Mouse (Mus musculus) intestine, postnatal 0 days (tissue): Measurements from ENCODE around the gene Pak6. TPM values are rescaled to one million over a fixed set of nuclear protein-coding genes. Genes with fewer than 3 reads are reported as not detected.

Source experiments
- ATAC-seq: fragments of 200-750 bp; cut with Nextera tagmentation; 2 replicates; pipeline ENCODE4 v1.8.0; 2017; ENCODE audit warnings: mild to moderate bottlenecking, moderate TSS enrichment, moderate library complexity
- H3K27ac ChIP-seq: fragments of 300-500 bp; sonication (generic); 2 replicates; pipeline ENCODE4 v1.5.1; 2014; ENCODE audit warnings: mild to moderate bottlenecking, low read depth, low read length, moderate library complexity
- H3K27me3 ChIP-seq: fragments of 300-500 bp; sonication (generic); replicated peaks from 2 replicates; pipeline ENCODE4 v1.6.1; 2014; ENCODE audit warnings: low read length, mixed read lengths; ENCODE audit not compliant: control insufficient read depth, insufficient read depth
- H3K36me3 ChIP-seq: fragments of 300-500 bp; sonication (generic); 2 replicates; pipeline ENCODE4 v1.6.1; 2014; ENCODE audit warnings: mild to moderate bottlenecking, moderate library complexity; ENCODE audit not compliant: control insufficient read depth, insufficient read depth
- H3K4me1 ChIP-seq: fragments of 300-500 bp; sonication (generic); replicated peaks from 2 replicates; pipeline ENCODE4 v1.6.1; 2014; ENCODE audit warnings: antibody characterized with exemption, low read length, mixed read lengths; ENCODE audit not compliant: control insufficient read depth, insufficient read depth
- H3K4me2 ChIP-seq: fragments of 300-500 bp; sonication (generic); replicated peaks from 2 replicates; pipeline ENCODE4 v1.6.1; 2014; ENCODE audit warnings: low read depth, mild to moderate bottlenecking, moderate library complexity
- H3K4me3 ChIP-seq: fragments of 300-500 bp; sonication (generic); 2 replicates; pipeline ENCODE4 v1.5.1; 2014; ENCODE audit warnings: low read depth, low read length
- H3K9ac ChIP-seq: fragments of 300-500 bp; sonication (generic); 2 replicates; pipeline ENCODE4 v1.6.1; 2014; ENCODE audit warnings: mild to moderate bottlenecking, low read depth, low read length
- H3K9me3 ChIP-seq: fragments of 300-500 bp; sonication (generic); 2 replicates; pipeline ENCODE4 v1.6.1; 2016; ENCODE audit warnings: mixed run types; ENCODE audit not compliant: control insufficient read depth
- CTCF ChIP-seq: sonication (generic); IDR thresholded peaks from 2 replicates; pipeline ENCODE4 v1.5.1; 2016; ENCODE audit warnings: low read depth, mild to moderate bottlenecking, control low read depth, antibody characterized with exemption, moderate library complexity
- whole genome bisulfite sequencing: fragments of 180-500 bp; shearing (Covaris S2); extraction: QIAGEN DNeasy Blood & Tissue Kit; methylation state at CpG from one replicate; pipeline ENCODE4 v1.1.7; 2014; 5-methylcytosine and 5-hydroxymethylcytosine counted together
- polyA plus RNA-seq: library from polyadenylated mRNA; unstranded; fragments of >200 nt; fragmentation: Nextera tagmentation; extraction: Ambion mirVana; gene quantifications from 2 replicates; pipeline ENCODE4 v1.2.1, GENCODE M21; 2015

Gene Pak6
- polyA plus RNA-seq, 1 experiment from 2014 or later = 0.90 TPM

GRCm38 (mm10) chr2:118669245-118669644 is 6.1 kb downstream of the Pak6 start:
- no peak overlapping the region for H3K4me2 ChIP-seq
- TF ChIP-seq CTCF = no peak
- H3K36me3 ChIP-seq = no peaks in the 10 kb centered on the region
- no peaks in the 10 kb centered on the region for H3K4me1 ChIP-seq
- 54% methylated on average over 6 of the region's 6 CpGs for WGBS
- no peaks in the 10 kb centered on the region for H3K27me3 ChIP-seq
- no peaks in the 10 kb centered on the region for H3K9me3 ChIP-seq
- no peak overlapping the region for H3K4me3 ChIP-seq
- no peak overlapping the region for H3K27ac ChIP-seq
- ATAC-seq = no peak
- no peak overlapping the region for H3K9ac ChIP-seq

- no peak overlapping the region for H3K4me3 ChIP-seq
- no peak overlapping the region for H3K4me2 ChIP-seq
- H3K9ac ChIP-seq = no peak overlapping the region
- 0 out of 2 replicates have a peak, but pooled peaks cover 2% of the 10 kb centered on the region for H3K27me3 ChIP-seq
- H3K27ac ChIP-seq = no peak overlapping the region
- H3K4me1 ChIP-seq = no peaks in the 10 kb centered on the region
- TF ChIP-seq CTCF = no peak
- H3K36me3 ChIP-seq = no peaks in the 10 kb centered on the region
- no peak for ATAC-seq
- H3K9me3 ChIP-seq = no peaks in the 10 kb centered on the region
- 23% methylated on average over 2 of the region's 2 CpGs for WGBS
Measured at GRCm38 (mm10) chr2:118669785-118670184, 6.7 kb downstream of the Pak6 start.

GRCm38 (mm10) chr2:118671728-118672127 is 8.6 kb downstream of the Pak6 start:
- Histone ChIP-seq H3K9me3 (no peaks in the 10 kb centered on the region), H3K27me3 (peaks cover 17% of the 10 kb centered on the region), H3K4me2 (no peak overlapping the region), H3K4me3 (no peak overlapping the region), H3K36me3 (no peaks in the 10 kb centered on the region), H3K4me1 (no peaks in the 10 kb centered on the region), H3K27ac (no peak overlapping the region), H3K9ac (no peak overlapping the region)
- no peak for TF ChIP-seq CTCF
- WGBS = 61% methylated on average over 1 of the region's 1 CpGs
- ATAC-seq = no peak

GRCm38 (mm10) chr2:118673686-118674465 is 10.8 kb downstream of the Pak6 start:
- 46% methylated on average over 15 of the region's 15 CpGs for WGBS
- Histone ChIP-seq H3K9me3 (no peaks in the 10 kb centered on the region), H3K27me3 (peaks cover 21% of the 10 kb centered on the region), H3K9ac (no peak overlapping the region), H3K36me3 (no peaks in the 10 kb centered on the region), H3K4me3 (no peak overlapping the region), H3K4me1 (no peaks in the 10 kb centered on the region), H3K27ac (no peak overlapping the region), H3K4me2 (no peak overlapping the region)
- TF ChIP-seq CTCF = no peak
- ATAC-seq = no peak

DNA sequence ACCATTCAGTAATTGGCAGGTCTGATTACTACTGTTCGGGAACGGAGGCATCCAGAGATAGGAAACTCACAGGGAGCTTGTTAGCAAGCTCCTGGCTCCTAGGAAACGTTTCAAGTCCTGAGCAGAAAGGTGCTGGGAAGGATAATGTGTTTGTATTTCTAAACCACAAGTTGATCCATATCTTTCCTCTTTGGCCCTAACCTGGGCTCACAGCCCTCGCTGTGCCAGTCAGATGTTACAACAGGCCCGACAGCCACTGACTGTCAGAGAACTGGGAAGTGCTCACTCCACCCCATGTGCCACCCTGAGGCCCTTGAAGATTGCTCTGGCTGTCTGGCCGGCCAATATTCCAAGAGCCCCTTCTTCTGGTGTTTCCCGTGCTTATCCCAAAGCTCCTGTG is 11.4 kb downstream of the Pak6 start:
- Histone ChIP-seq H3K9me3 (no peaks in the 10 kb centered on the region), H3K4me1 (no peaks in the 10 kb centered on the region), H3K9ac (no peak overlapping the region), H3K4me3 (no peak overlapping the region), H3K27me3 (peaks cover 21% of the 10 kb centered on the region), H3K27ac (no peak overlapping the region), H3K36me3 (no peaks in the 10 kb centered on the region), H3K4me2 (no peak overlapping the region)
- 45% methylated on average over 7 of the region's 7 CpGs for WGBS
- ATAC-seq = no peak
- TF ChIP-seq CTCF = no peak

DNA sequence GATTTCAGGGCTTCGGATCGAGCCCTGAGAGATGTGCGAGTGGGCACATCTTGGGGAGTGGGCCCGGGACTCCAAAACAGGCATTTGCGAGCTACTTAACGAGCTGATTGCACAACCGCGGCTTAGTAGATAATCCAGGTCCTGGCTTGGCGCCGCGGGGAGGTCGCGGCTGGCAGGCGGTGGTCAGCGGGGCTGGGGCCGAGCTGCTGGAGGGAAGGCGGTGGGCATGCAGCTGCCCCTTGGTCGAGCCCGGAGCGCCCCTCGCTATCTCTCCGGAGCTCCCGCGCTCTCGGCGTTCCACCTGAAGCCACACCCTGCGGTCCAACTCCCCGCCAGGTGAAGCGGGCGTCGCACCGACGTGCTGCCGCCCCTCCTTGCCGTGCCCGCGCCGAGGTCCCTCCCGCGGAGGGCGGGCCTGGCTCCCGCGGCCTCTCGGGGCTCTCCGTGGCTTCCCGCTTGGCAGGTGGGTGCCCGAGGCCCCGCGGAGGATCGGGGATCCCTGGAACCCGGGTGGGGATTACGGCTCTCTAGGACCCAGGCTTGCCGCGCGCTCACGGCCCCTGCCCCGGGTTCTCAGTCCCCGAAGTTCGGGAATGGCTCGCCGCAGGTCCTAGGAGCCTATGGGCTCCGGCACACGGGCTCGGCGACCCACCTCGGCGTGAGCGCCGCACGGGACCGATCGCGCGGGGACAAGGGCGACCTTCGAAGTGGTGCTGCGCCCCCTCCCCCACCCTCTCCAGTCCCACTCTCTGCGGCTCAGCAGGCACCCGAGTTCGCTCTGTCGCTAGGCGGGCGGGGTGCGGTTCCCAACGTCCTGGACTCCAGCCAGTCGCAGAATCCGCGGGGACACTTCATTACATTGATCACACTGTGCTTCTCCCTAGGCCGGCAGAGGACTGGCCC is 14.0 kb downstream of the Pak6 start:
- peaks cover 21% of the 10 kb centered on the region for H3K27me3 ChIP-seq
- TF ChIP-seq CTCF = no peak
- no peaks in the 10 kb centered on the region for H3K4me1 ChIP-seq

More for the DNA sequence above, 14.0 kb downstream of the Pak6 start:
- no peaks in the 10 kb centered on the region for H3K9me3 ChIP-seq
- H3K27ac ChIP-seq = no peak overlapping the region
- H3K4me2 ChIP-seq = peak overlapping the region; percentile 93
- 0 out of 2 replicates have a peak overlapping the region, but pooled peaks have one; percentile 40 for H3K9ac ChIP-seq
- H3K4me3 ChIP-seq = peak overlapping the region; percentile 51
- H3K36me3 ChIP-seq = no peaks in the 10 kb centered on the region
- WGBS = 1% methylated on average over 88 of the region's 89 CpGs
- ATAC-seq = peak; percentile 66
